ENCODE assay signal across 33 mouse cellular contexts in the genomic region with DNA sequence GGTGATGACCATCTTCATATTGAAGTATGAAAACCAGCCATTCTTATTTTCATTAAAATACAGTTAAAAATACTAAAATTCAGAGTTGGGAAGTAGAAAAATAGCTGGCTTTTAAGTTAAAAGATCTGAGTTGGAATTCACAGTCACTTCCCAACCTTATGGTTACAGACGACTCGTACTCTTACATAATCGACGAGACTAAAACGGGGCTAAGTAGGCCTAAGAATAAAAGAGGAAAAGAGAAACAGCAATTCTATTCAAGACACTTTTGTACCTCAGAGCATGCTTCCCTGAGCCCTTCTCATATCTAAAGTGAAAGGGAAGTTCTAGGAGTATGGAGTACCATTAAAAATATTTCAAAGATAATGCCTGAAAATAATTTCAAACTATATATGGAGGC. TPM values are rescaled to one million over a fixed set of nuclear protein-coding genes. Genes with fewer than 3 reads are reported as not detected.
"Had no signal": no experiment of that assay in that cellular context is flagged by ENCODE, and none has a peak within 500 bp of the region (broad histone marks: within the 10 kb centered on the region; RNA-seq: fewer than 3 reads in every experiment).

No protein-coding gene starts in this region.

- H3K27me3 ChIP-seq: limb, embryonic 12.5 days; limb, embryonic 13.5 days; limb, embryonic 15.5 days; liver, embryonic 12.5 days; liver, embryonic 13.5 days; liver, embryonic 15.5 days; lung, embryonic 15.5 days; megakaryocyte, embryonic 14.5 days; midbrain, embryonic 12.5 days; midbrain, embryonic 13.5 days; midbrain, embryonic 15.5 days; neural tube, embryonic 12.5 days had no signal

- H3K4me2 ChIP-seq: limb, embryonic 12.5 days; limb, embryonic 13.5 days; limb, embryonic 15.5 days; liver, embryonic 11.5 days; liver, embryonic 12.5 days; liver, embryonic 13.5 days; liver, embryonic 15.5 days; lung, embryonic 14.5 days; lung, embryonic 15.5 days; midbrain, embryonic 11.5 days; midbrain, embryonic 12.5 days; midbrain, embryonic 13.5 days; midbrain, embryonic 15.5 days; neural tube, embryonic 12.5 days had no signal

- ATAC-seq: liver, embryonic 12.5 days; liver, postnatal 0 days; lung, postnatal 0 days; midbrain, embryonic 13.5 days; midbrain, embryonic 15.5 days had no signal

- H3K36me3 ChIP-seq: limb, embryonic 12.5 days; limb, embryonic 15.5 days; liver, embryonic 13.5 days; lung, embryonic 15.5 days; midbrain, embryonic 10.5 days; midbrain, embryonic 12.5 days; midbrain, embryonic 15.5 days; neural tube, embryonic 12.5 days had no signal

- H3K4me3 ChIP-seq: limb, embryonic 10.5 days; limb, embryonic 12.5 days; limb, embryonic 13.5 days; limb, embryonic 15.5 days; liver, embryonic 12.5 days; liver, embryonic 13.5 days; liver, embryonic 15.5 days; lung, embryonic 15.5 days; megakaryocyte, embryonic 14.5 days; midbrain, embryonic 10.5 days; midbrain, embryonic 12.5 days; midbrain, embryonic 13.5 days; midbrain, embryonic 15.5 days; myocyte; neural tube, embryonic 12.5 days had no signal

- H3K27ac ChIP-seq: limb, embryonic 10.5 days; limb, embryonic 12.5 days; limb, embryonic 13.5 days; limb, embryonic 15.5 days; liver, embryonic 12.5 days; liver, embryonic 13.5 days; liver, embryonic 14.5 days; liver, embryonic 15.5 days; lung, embryonic 15.5 days; macrophage; midbrain, embryonic 10.5 days; midbrain, embryonic 12.5 days; midbrain, embryonic 13.5 days; midbrain, embryonic 15.5 days; neural tube, embryonic 12.5 days had no signal

- H3K9me3 ChIP-seq: limb, embryonic 10.5 days; limb, embryonic 12.5 days; limb, embryonic 13.5 days; limb, embryonic 15.5 days; liver, embryonic 12.5 days; liver, embryonic 13.5 days; liver, embryonic 15.5 days; lung, embryonic 15.5 days; megakaryocyte, embryonic 14.5 days; midbrain, embryonic 10.5 days; midbrain, embryonic 12.5 days; midbrain, embryonic 13.5 days; midbrain, embryonic 15.5 days; neural tube, embryonic 12.5 days had no signal

- H3K4me1 ChIP-seq: limb, embryonic 12.5 days; limb, embryonic 13.5 days; limb, embryonic 15.5 days; liver, embryonic 12.5 days; liver, embryonic 13.5 days; liver, embryonic 15.5 days; lung, embryonic 15.5 days; neural tube, embryonic 12.5 days had no signal

- H3K9ac ChIP-seq: limb, embryonic 12.5 days; limb, embryonic 13.5 days; limb, embryonic 15.5 days; liver, embryonic 12.5 days; liver, embryonic 13.5 days; liver, embryonic 14.5 days; liver, embryonic 15.5 days; liver, postnatal 0 days; lung, embryonic 14.5 days; lung, embryonic 15.5 days; midbrain, embryonic 12.5 days; midbrain, embryonic 13.5 days; midbrain, embryonic 15.5 days; neural tube, embryonic 12.5 days had no signal

- DNase-seq: left cerebral cortex, postnatal 4 days; liver; liver, embryonic 13.5 days; liver, postnatal 0 days; lung, adult 18-20 months; lung, adult 2 months; lung, embryonic 14.5 days; lung, postnatal 10 days; lung, postnatal 14 days; lung, postnatal 36 days; lung, postnatal 4 days; midbrain, embryonic 14.5 days had no signal

RNA-seq across cellular contexts. Expression of gene BC034090, which starts 53.4 kb away (rescaled TPM):
- total RNA-seq: megakaryocyte, adult 5-6 weeks; megakaryocyte-erythroid progenitor cell, adult 5-6 weeks had no signal
- polyA plus RNA-seq: macrophage had no signal
